Mouse (Mus musculus): Measurements from ENCODE around the gene Atp6v1e2. TPM values are rescaled to one million over a fixed set of nuclear protein-coding genes. Genes with fewer than 3 reads are reported as not detected.

Atp6v1e2 gene
- total and polyA plus RNA-seq, 3 experiments, result not detected

GRCm38 (mm10) chr17:86962894-86963585, 15.3 kb upstream of the Atp6v1e2 start, which contains the start of gene Rhoq:
Rhoq (plus strand) TSS chr17:86963082.
- Histone ChIP-seq H3K4me1 (ENCODE audit: insufficient read depth, low read depth, low read length) (peaks cover 9% of the 10 kb centered on the region), H3K9me3 (replicated peaks) (peaks cover 13% of the 10 kb centered on the region), H3K4me3 (ENCODE audit: low read depth, low read length) (peak within 1 kb of the TSS; percentile 68), H3K27me3 (ENCODE audit: insufficient read depth, low read length) (peaks cover 25% of the 10 kb centered on the region), H3K36me3 (replicated peaks) (no peaks in the 10 kb centered on the region)
- peak; percentile 70 for DNase-seq (ENCODE audit: low spot score)
- ATAC-seq (ENCODE audit: extremely low read depth, insufficient number of reproducible peaks, low FRiP score, poor library complexity, severe bottlenecking), result no peak
- TF ChIP-seq GATA2 (IDR thresholded peaks at IDR 0.05; ENCODE audit: borderline replicate concordance, low read depth, low read length) (no peak), POLR2AphosphoS5 (IDR thresholded peaks at IDR 0.05; ENCODE audit: insufficient replicate concordance, low read depth, low read length) (no peak), CTCF (IDR thresholded peaks at IDR 0.05; ENCODE audit: low read depth, low read length) (no peak), GATA1 (IDR thresholded peaks at IDR 0.05; ENCODE audit: borderline replicate concordance, low read length) (no peak), TAL1 (conservative IDR thresholded peaks at IDR 0.05; ENCODE audit: low read depth, low read length) (no peak)

DNA sequence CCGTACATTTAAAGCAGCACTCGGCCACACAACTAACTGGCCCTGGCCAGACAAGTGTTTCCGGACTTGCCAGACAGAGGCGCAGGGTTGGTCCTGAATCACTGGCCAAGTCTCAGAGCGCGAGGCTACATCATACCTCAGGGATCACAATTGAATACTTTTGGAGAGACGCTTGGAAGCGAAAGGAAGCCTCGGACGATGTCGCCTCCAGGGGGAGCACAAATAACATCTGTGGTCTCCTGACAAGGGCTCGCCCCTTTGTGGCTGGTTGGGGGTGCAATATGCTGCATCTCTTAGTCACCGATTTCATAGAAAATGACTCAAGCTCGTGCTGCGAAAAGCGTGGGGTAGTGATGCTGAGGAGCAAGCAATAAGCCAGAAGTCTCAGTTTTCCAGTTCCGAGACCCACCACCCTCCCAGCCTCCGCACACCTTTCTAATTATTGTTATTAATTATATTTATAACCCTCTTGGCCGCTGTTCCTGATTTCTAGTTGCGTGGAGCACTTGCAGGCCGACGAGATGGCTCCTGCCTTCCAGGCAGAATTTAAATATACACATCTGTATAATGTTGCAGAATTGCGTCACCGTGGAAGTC, 14.7 kb upstream of the Atp6v1e2 start:
- DNase-seq (ENCODE audit: low spot score), result peak; percentile 20
- Histone ChIP-seq H3K9me3 (replicated peaks) (peaks cover 14% of the 10 kb centered on the region), H3K27me3 (ENCODE audit: insufficient read depth, low read length) (peaks cover 25% of the 10 kb centered on the region), H3K36me3 (replicated peaks) (no peaks in the 10 kb centered on the region), H3K4me3 (ENCODE audit: low read depth, low read length) (peak overlapping the region; percentile 68), H3K4me1 (ENCODE audit: insufficient read depth, low read depth, low read length) (peaks cover 9% of the 10 kb centered on the region)
- peak; percentile 62 for ATAC-seq (ENCODE audit: extremely low read depth, insufficient number of reproducible peaks, low FRiP score, poor library complexity, severe bottlenecking)
- TF ChIP-seq GATA2 (IDR thresholded peaks at IDR 0.05; ENCODE audit: borderline replicate concordance, low read depth, low read length) (no peak), GATA1 (IDR thresholded peaks at IDR 0.05; ENCODE audit: borderline replicate concordance, low read length) (no peak), POLR2AphosphoS5 (IDR thresholded peaks at IDR 0.05; ENCODE audit: insufficient replicate concordance, low read depth, low read length) (no peak), CTCF (IDR thresholded peaks at IDR 0.05; ENCODE audit: low read depth, low read length) (no peak), TAL1 (conservative IDR thresholded peaks at IDR 0.05; ENCODE audit: low read depth, low read length) (no peak)

GRCm38 (mm10) chr17:86961301-86961841, 13.7 kb upstream of the Atp6v1e2 start:
- H3K36me3 ChIP-seq (replicated peaks), result no peaks in the 10 kb centered on the region
- TF ChIP-seq CTCF (IDR thresholded peaks at IDR 0.05; ENCODE audit: low read depth, low read length) (no peak), GATA1 (IDR thresholded peaks at IDR 0.05; ENCODE audit: borderline replicate concordance, low read length) (no peak), TAL1 (conservative IDR thresholded peaks at IDR 0.05; ENCODE audit: low read depth, low read length) (no peak), POLR2AphosphoS5 (IDR thresholded peaks at IDR 0.05; ENCODE audit: insufficient replicate concordance, low read depth, low read length) (no peak), GATA2 (IDR thresholded peaks at IDR 0.05; ENCODE audit: borderline replicate concordance, low read depth, low read length) (no peak)
- H3K4me1 ChIP-seq (ENCODE audit: insufficient read depth, low read depth, low read length), result peaks cover 9% of the 10 kb centered on the region
- ATAC-seq (ENCODE audit: extremely low read depth, insufficient number of reproducible peaks, low FRiP score, poor library complexity, severe bottlenecking) (no peak), DNase-seq (ENCODE audit: low spot score) (no peak)
- H3K4me3 ChIP-seq (ENCODE audit: low read depth, low read length), result no peak overlapping the region
- peaks cover 25% of the 10 kb centered on the region for H3K27me3 ChIP-seq (ENCODE audit: insufficient read depth, low read length)
- H3K9me3 ChIP-seq (replicated peaks), result peaks cover 14% of the 10 kb centered on the region

GRCm38 (mm10) chr17:86957968-86958367, 10.3 kb upstream of the Atp6v1e2 start:
- DNase-seq (ENCODE audit: low spot score) (no peak), ATAC-seq (ENCODE audit: extremely low read depth, insufficient number of reproducible peaks, low FRiP score, poor library complexity, severe bottlenecking) (no peak)

GRCm38 (mm10) chr17:86957239-86957638, 9.5 kb upstream of the Atp6v1e2 start:
- H3K36me3 ChIP-seq (replicated peaks), result no peaks in the 10 kb centered on the region
- no peak for TF ChIP-seq POLR2AphosphoS5 (IDR thresholded peaks at IDR 0.05; ENCODE audit: insufficient replicate concordance, low read depth, low read length)
- no peak for TF ChIP-seq TAL1 (conservative IDR thresholded peaks at IDR 0.05; ENCODE audit: low read depth, low read length)
- no peak for TF ChIP-seq GATA1 (IDR thresholded peaks at IDR 0.05; ENCODE audit: borderline replicate concordance, low read length)
- TF ChIP-seq GATA2 (IDR thresholded peaks at IDR 0.05; ENCODE audit: borderline replicate concordance, low read depth, low read length), result no peak
- no peak for TF ChIP-seq CTCF (IDR thresholded peaks at IDR 0.05; ENCODE audit: low read depth, low read length)
- no peak for ATAC-seq (ENCODE audit: extremely low read depth, insufficient number of reproducible peaks, low FRiP score, poor library complexity, severe bottlenecking)
- H3K4me3 ChIP-seq (ENCODE audit: low read depth, low read length), result no peak overlapping the region
- no peak for DNase-seq (ENCODE audit: low spot score)
- H3K4me1 ChIP-seq (ENCODE audit: insufficient read depth, low read depth, low read length), result 0 out of 2 replicates have a peak, but pooled peaks cover 1% of the 10 kb centered on the region
- peaks cover 12% of the 10 kb centered on the region for H3K9me3 ChIP-seq (replicated peaks)
- peaks cover 6% of the 10 kb centered on the region; the same call in 1 of the 2 replicates for H3K27me3 ChIP-seq (ENCODE audit: insufficient read depth, low read length)

More at GRCm38 (mm10) chr17:86957968-86958367, 10.3 kb upstream of the Atp6v1e2 start:
- TF ChIP-seq TAL1 (conservative IDR thresholded peaks at IDR 0.05; ENCODE audit: low read depth, low read length), result no peak
- TF ChIP-seq POLR2AphosphoS5 (IDR thresholded peaks at IDR 0.05; ENCODE audit: insufficient replicate concordance, low read depth, low read length), result no peak
- Histone ChIP-seq H3K36me3 (replicated peaks) (no peaks in the 10 kb centered on the region), H3K27me3 (ENCODE audit: insufficient read depth, low read length) (peaks cover 8% of the 10 kb centered on the region; the same call in 1 of the 2 replicates), H3K9me3 (replicated peaks) (peaks cover 14% of the 10 kb centered on the region), H3K4me3 (ENCODE audit: low read depth, low read length) (no peak overlapping the region), H3K4me1 (ENCODE audit: insufficient read depth, low read depth, low read length) (peaks cover 4% of the 10 kb centered on the region; the same call in 1 of the 2 replicates)

- H3K36me3 ChIP-seq (replicated peaks), result no peaks in the 10 kb centered on the region
Observed at GRCm38 (mm10) chr17:86948801-86949200, 1.1 kb upstream of the Atp6v1e2 start.

More at GRCm38 (mm10) chr17:86948801-86949200, 1.1 kb upstream of the Atp6v1e2 start:
- Histone ChIP-seq H3K9me3 (replicated peaks) (peaks cover 14% of the 10 kb centered on the region), H3K27me3 (ENCODE audit: insufficient read depth, low read length) (no peaks in the 10 kb centered on the region), H3K4me1 (ENCODE audit: insufficient read depth, low read depth, low read length) (no peaks in the 10 kb centered on the region), H3K4me3 (ENCODE audit: low read depth, low read length) (no peak overlapping the region)
- TF ChIP-seq POLR2AphosphoS5 (IDR thresholded peaks at IDR 0.05; ENCODE audit: insufficient replicate concordance, low read depth, low read length), result no peak
- no peak for TF ChIP-seq CTCF (IDR thresholded peaks at IDR 0.05; ENCODE audit: low read depth, low read length)
- TF ChIP-seq TAL1 (conservative IDR thresholded peaks at IDR 0.05; ENCODE audit: low read depth, low read length), result no peak
- no peak for TF ChIP-seq GATA1 (IDR thresholded peaks at IDR 0.05; ENCODE audit: borderline replicate concordance, low read length)
- no peak for ATAC-seq (ENCODE audit: extremely low read depth, insufficient number of reproducible peaks, low FRiP score, poor library complexity, severe bottlenecking)
- no peak for DNase-seq (ENCODE audit: low spot score)

Data from G1E (cell line).